Mouse (Mus musculus) liver, embryonic 14.5 days (tissue): Measurements from ENCODE around the gene Tnfrsf13c.

Source experiments
- CTCF ChIP-seq: IDR thresholded peaks from 2 replicates; pipeline ENCODE4 v1.5.1; 2016; ENCODE audit warnings: antibody characterized with exemption, low read depth, control low read depth
- EP300 ChIP-seq: IDR thresholded peaks from 2 replicates; pipeline ENCODE4 v1.6.1; 2016; ENCODE audit warnings: antibody characterized with exemption, low read depth

DNA sequence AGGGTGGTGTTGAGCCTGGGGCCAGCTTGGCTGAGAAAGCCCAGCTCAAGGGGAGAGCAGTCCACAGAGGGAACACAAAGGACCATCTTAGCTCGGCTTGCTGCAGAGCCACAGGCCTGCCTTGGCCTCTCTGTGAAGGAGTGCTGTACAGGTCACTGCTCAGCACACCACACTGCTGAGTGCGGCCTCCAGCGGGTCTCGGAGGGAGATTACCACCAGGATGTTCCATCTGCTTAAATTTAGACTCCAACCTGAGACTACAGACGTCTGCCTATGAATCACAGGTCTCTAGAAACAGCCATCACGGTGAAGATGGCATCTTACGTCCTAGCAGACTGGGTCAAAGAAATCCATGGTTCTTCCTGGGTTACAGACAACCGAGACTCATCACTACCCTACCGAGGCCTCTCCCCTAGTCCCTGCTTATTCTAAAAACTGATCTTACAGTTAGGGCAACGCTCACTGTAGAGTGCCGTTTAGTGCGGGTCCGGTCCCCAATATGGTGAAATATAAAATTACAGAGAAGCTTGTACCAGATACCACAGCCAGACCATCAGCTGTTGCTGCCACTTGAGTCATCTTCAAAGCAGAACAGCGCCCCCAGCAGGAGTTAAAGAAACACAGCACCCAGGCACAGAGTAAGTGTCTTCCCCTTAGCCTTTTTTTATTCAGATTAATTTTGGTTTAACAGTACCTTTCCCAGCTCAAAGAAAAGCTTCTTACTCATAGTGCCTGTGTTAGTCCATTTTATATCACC, 2.9 kb downstream of the Tnfrsf13c start:
- TF ChIP-seq CTCF (peak; percentile 24; the same call in 1 of the 2 replicates), EP300 (no peak)
